Mouse (Mus musculus): ENCODE measurements at regions not wholly inside any gene's neighbourhood (a gene's known extent, or its start where the extent isn't known, plus 50 kb on each side); places are given as distances from the start of the nearest gene placed in this dataset.
"Not testable (repeated sequence)": the region's sequence is repeated elsewhere in the genome, so short reads cannot be mapped to it uniquely, and the experiment has no call there.

DNA sequence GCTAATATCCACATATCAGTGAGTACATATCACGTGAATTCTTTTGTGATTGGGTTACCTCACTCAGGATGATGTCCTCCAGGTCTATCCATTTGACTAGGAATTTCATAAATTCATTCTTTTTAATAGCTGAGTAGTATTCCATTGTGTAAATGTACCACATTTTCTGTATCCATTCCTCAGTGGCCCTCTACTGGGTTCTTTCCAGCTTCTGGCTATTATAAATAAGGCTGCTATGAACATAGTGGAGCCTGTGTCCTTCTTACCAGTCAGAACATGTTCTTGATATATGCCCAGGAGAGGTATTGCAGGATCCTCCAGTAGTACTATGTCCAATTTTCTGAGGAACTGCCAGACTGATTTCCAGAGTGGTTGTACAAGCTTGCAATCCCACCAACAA, 884.0 kb upstream of the Lrrc4c start:
- H3K4me1 ChIP-seq; H3K36me3 ChIP-seq; H3K27me3 ChIP-seq (ENCODE audit: low read depth, poor library complexity, severe bottlenecking); H3K27ac ChIP-seq; H3K4me3 ChIP-seq; DNase-seq (ENCODE audit: low spot score); H3K9me3 ChIP-seq (replicated peaks): not testable (repeated sequence)
- 70% methylated on average over 1 of the region's 1 CpGs for whole genome bisulfite sequencing

DNA sequence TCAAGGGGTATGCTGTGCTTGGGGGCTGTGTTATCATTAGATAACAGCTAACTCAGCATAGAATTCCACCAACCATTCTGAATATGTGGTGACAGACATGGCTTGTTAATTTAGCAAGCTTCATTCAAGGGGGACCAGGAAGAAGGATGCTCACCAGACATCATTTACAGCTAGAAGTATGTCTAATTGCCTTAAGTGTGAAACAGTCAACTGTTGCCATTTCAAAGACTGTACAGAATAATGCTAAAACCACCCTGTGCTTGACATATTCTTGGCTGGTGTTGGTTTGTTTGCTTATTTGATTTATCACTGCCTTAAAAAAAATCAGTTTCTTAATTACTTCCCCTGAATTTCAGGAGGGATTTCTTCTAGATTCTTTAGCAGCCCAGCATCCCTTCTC, 877.0 kb upstream of the Lrrc4c start:
- Histone ChIP-seq H3K27me3 (ENCODE audit: low read depth, poor library complexity, severe bottlenecking) (no peaks in the 10 kb centered on the region), H3K4me1 (no peaks in the 10 kb centered on the region), H3K9me3 (replicated peaks) (no peaks in the 10 kb centered on the region), H3K36me3 (no peaks in the 10 kb centered on the region), H3K27ac (no peak overlapping the region), H3K4me3 (no peak overlapping the region)
- DNase-seq (ENCODE audit: low spot score): no peak

DNA sequence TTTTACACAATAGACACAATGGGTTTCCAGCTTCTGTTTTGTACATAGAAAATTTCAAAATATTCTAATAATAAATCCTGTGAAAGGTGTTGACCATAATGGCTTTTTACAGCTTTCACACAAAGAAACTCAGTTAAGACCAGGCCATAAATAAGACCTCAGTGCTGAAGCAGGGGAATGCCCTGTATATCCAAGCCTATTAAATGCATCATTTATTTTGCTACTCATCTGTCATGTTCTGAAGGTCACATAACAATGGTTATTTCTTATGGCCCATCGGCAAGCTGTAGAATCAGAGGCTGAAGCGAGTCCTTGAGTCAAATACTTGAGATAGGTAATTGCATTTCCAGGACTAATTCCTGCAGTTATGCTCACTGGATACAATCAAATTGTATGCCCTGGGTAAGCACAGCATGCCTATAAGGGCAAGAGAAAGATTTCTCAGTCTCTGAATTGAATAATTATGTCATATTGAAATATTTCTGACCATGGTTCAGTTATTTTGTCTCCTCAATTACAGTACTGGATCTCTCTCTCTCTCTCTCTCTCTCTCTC, 874.6 kb upstream of the Lrrc4c start:
- no peaks in the 10 kb centered on the region for H3K36me3 ChIP-seq
- DNase-seq (ENCODE audit: low spot score): no peak

DNA sequence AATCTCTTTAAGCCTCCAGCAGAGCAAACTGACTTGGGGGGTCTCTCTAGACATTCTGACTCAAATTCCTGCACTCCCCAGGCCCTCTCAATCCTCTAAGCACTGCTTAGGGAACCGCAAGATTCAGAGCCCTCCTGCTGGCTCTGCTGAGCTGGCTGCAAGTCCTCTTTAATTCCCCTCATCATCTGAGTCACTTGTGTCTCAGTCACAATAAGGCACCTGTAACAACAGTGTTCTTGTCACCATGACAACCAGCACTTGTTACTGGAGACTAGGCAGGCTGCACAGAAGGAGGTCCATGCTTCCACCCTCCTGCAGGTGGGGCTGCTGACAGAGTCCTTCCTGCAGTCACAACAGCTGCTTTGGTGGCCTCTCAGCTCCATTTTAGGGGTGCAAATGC, 869.1 kb upstream of the Lrrc4c start:
- Histone ChIP-seq H3K4me1 (peaks cover 5% of the 10 kb centered on the region; the same call in 1 of the 2 replicates), H3K4me3 (no peak overlapping the region), H3K9me3 (replicated peaks) (no peaks in the 10 kb centered on the region), H3K36me3 (no peaks in the 10 kb centered on the region), H3K27ac (no peak overlapping the region), H3K27me3 (ENCODE audit: low read depth, poor library complexity, severe bottlenecking) (no peaks in the 10 kb centered on the region)
- peak; percentile 30 for DNase-seq (ENCODE audit: low spot score)
- 4% methylated on average over 1 of the region's 1 CpGs for WGBS

More for the DNA sequence above, 874.6 kb upstream of the Lrrc4c start:
- H3K27ac ChIP-seq: no peak overlapping the region
- no peaks in the 10 kb centered on the region for H3K9me3 ChIP-seq (replicated peaks)
- 88% methylated on average over 2 of the region's 2 CpGs for WGBS
- H3K4me1 ChIP-seq: no peaks in the 10 kb centered on the region
- no peaks in the 10 kb centered on the region for H3K27me3 ChIP-seq (ENCODE audit: low read depth, poor library complexity, severe bottlenecking)
- H3K4me3 ChIP-seq: no peak overlapping the region

DNA sequence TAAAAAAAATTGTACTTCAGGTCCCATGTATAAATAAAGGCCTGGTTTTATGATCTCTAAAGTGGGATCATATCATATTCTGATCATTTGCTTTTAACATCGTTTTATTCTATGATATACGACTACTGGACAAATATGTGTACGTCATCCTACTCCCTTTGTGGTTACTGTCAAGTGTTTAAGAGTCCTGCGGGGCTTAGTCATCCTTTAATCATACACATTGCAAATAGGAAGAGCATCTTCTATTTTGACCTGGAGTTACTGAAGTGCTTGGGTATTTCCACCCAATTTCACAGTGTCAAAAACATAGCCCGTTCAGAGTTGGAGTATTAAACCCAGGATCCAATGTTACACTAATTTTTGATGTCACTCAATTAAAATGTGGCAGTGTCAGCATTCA, 838.1 kb upstream of the Lrrc4c start:
- Histone ChIP-seq H3K27me3 (ENCODE audit: low read depth, poor library complexity, severe bottlenecking) (no peaks in the 10 kb centered on the region), H3K36me3 (no peaks in the 10 kb centered on the region), H3K27ac (no peak overlapping the region), H3K4me1 (no peaks in the 10 kb centered on the region), H3K4me3 (no peak overlapping the region), H3K9me3 (replicated peaks) (no peaks in the 10 kb centered on the region)
- 91% methylated on average over 5 of the region's 5 CpGs for WGBS
- DNase-seq (ENCODE audit: low spot score): no peak

DNA sequence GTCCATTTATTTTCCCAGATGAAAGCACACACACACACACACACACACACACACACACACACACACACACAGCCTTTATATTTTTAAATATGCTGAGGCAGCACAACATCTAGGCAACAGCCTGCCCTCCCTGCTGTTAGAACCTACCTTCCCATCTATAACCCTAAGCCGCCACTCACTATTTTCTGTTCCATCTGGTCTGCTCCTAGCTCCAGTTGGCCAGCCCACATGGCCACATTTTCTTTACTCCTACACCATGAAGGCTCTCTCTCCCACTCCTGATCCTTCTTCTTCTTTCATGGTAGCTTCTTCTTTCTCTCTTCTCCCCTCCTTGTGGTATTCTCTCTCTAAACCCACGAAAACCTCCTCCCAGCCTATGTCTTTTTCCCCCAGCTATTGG, 834.6 kb upstream of the Lrrc4c start:
- WGBS: 88% methylated on average over 2 of the region's 2 CpGs
- no peak for DNase-seq (ENCODE audit: low spot score)
- Histone ChIP-seq H3K4me1 (no peaks in the 10 kb centered on the region), H3K36me3 (no peaks in the 10 kb centered on the region), H3K4me3 (no peak overlapping the region), H3K27me3 (ENCODE audit: low read depth, poor library complexity, severe bottlenecking) (no peaks in the 10 kb centered on the region), H3K9me3 (replicated peaks) (no peaks in the 10 kb centered on the region), H3K27ac (no peak overlapping the region)

DNA sequence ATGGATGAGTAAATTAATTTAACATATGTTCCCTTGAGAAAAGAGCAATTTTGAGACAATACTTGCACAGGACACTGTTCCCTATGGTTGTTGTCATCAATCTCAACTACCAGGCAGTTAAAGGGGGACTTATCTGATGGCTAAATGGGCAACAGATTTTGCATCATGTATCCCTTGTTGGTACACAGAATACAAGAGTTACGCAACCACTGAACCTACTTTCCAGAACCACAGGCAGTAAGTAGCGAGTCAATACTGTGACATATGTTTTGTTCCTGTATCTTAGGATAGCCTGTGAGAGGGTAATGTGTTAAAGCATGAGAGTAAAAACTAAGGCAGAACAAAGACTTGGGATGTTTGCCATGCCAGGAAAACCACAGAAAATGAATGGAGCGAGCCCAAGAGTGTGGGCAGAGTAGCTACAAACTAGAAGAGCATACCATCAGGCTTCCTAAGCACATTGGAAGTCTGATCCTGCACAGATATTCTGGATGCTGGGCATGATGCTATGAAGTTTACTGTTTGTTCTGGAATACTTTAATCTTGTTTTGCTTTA, 830.3 kb upstream of the Lrrc4c start:
- DNase-seq (ENCODE audit: low spot score): no peak
- Histone ChIP-seq H3K4me3 (no peak overlapping the region), H3K27me3 (ENCODE audit: low read depth, poor library complexity, severe bottlenecking) (no peaks in the 10 kb centered on the region), H3K36me3 (no peaks in the 10 kb centered on the region), H3K4me1 (no peaks in the 10 kb centered on the region), H3K9me3 (replicated peaks) (no peaks in the 10 kb centered on the region), H3K27ac (no peak overlapping the region)
- 93% methylated on average over 3 of the region's 3 CpGs for WGBS

DNA sequence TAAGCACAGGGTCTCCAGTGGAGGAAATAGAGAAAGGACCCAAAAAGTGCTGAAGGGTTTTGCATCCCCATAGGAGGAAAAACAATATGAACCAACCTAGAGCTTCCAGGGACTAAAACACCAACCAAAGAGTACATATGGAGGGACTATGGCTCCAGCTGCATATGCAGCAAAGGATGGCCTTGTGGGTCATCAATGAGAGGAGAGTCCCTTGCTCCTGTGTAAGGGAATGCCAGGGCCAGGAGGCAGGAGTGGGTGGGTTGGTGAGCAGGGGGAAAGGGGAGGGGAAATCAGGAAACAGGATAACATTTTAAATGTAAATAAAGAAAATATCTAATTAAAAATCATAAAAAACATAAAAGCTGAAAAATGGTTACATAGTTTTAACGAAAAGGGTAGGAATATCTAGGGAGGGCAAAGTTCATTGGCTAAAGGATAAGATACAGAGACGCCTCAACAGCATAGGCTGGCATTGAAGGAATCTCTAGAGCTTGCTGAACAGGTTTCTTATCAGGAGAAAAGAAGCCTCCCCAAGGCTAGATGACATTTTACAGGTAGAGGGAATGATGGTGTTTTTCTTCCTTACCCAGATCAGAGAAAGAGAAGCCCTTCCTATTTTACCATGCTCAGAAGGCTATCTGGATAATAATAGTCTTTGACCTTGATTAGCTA, 823.8 kb upstream of the Lrrc4c start:
- WGBS: 86% methylated on average over 2 of the region's 2 CpGs

DNA sequence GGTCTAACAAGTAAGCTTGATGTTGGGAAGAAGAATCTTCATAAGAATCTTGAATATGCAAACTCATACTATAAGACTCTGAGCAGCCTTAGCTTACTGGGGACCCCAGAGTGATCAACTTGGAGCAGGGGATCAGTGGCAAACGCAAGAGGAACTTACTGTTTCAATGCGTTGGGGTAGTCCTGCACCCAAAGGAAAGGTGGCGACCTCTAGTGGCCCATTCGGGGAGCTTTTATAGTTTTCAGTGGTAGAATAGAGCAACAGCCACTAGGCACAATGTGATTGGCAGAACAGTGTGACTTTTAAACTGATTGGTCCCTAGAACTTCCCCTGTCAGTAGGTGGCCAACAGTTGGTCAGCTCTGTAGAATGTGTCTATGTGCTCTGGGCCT, 823.3 kb upstream of the Lrrc4c start:
- Histone ChIP-seq H3K27ac (no peak overlapping the region), H3K27me3 (ENCODE audit: low read depth, poor library complexity, severe bottlenecking) (no peaks in the 10 kb centered on the region), H3K4me1 (no peaks in the 10 kb centered on the region), H3K9me3 (replicated peaks) (no peaks in the 10 kb centered on the region), H3K36me3 (no peaks in the 10 kb centered on the region), H3K4me3 (no peak overlapping the region)
- DNase-seq (ENCODE audit: low spot score): peak; percentile 33
- WGBS: 44% methylated on average over 4 of the region's 4 CpGs

More for the DNA sequence above, 823.8 kb upstream of the Lrrc4c start:
- Histone ChIP-seq H3K27me3 (ENCODE audit: low read depth, poor library complexity, severe bottlenecking) (no peaks in the 10 kb centered on the region), H3K27ac (no peak overlapping the region), H3K9me3 (replicated peaks) (no peaks in the 10 kb centered on the region), H3K4me1 (no peaks in the 10 kb centered on the region), H3K36me3 (no peaks in the 10 kb centered on the region), H3K4me3 (no peak overlapping the region)
- DNase-seq (ENCODE audit: low spot score): no peak

DNA sequence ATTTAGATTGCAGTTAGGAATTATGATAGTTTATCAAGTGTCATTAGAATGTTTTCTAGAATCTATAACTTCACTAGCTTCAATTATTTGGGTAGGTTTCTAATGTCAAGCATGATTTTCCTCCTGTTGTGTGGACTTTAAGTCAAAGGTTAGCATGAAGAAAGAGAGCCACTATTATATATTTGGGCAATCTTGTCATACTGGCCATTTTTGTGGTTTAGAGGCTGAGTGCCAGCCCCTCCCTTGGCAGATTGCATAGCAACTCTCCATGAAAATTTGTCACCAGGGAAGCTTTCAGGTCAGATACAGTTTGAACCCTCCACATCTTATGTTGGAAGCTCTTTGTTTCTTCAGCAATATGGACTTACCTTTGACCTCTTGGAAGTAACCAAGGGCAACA, 806.7 kb upstream of the Lrrc4c start:
- DNase-seq (ENCODE audit: low spot score): no peak
- H3K36me3 ChIP-seq: no peaks in the 10 kb centered on the region
- no peaks in the 10 kb centered on the region for H3K9me3 ChIP-seq (replicated peaks)
- no peak overlapping the region for H3K27ac ChIP-seq
- H3K27me3 ChIP-seq (ENCODE audit: low read depth, poor library complexity, severe bottlenecking): no peaks in the 10 kb centered on the region
- H3K4me1 ChIP-seq: no peaks in the 10 kb centered on the region
- H3K4me3 ChIP-seq: no peak overlapping the region

DNA sequence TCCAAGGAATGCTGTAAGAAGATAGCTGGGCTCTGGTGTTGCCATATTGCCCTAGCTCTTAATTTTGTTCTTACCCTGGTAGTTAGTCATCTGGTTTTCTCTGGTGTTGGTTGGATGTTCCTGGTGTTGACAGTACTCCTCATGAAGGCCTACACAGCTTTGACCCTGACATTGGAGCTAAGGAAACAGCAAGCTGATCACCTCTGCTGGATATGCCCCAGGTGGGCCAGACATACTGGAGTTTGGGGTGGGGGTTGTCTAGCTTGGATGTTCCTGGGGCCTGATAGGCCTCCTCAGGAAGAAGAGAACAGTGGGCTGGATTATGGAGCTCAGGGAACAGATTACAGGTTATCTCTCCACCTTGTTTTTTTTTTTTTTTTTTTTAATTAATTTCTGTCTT, 796.3 kb upstream of the Lrrc4c start:
- Histone ChIP-seq H3K27me3 (ENCODE audit: low read depth, poor library complexity, severe bottlenecking) (no peaks in the 10 kb centered on the region), H3K36me3 (no peaks in the 10 kb centered on the region), H3K4me3 (no peak overlapping the region), H3K9me3 (replicated peaks) (no peaks in the 10 kb centered on the region), H3K27ac (no peak overlapping the region), H3K4me1 (no peaks in the 10 kb centered on the region)
- no peak for DNase-seq (ENCODE audit: low spot score)

DNA sequence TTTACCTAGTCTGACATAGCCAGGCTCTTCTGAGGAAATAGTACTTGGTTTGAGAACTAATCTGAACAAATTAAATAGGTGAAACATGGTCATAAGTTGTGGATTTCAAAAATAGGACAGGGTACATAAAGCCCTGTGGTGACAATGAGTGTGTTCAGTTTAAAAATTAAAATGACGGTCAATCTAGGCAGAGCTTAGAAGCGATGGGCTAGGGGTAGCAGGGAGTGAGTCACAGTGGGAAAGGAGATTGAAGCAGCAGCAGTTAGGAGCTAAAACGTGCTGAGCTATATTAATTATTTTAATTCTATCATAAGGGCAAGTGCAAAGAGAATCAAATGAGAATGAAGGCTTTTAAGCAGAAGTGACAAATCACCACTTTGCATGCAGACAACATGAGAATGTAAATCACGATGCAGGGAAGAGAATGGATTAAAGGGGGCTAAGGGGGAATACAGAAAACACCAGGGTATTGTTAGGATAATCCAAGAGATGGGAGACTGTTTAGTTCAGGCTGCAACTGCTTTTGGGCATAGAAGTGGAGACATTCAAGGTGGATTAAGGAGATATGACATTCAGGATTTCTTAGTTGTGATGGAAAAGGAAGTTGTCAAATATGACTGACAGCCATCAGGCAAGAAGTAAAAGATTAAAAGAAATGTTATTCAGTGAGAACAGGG, 793.2 kb upstream of the Lrrc4c start:
- H3K27me3 ChIP-seq (ENCODE audit: low read depth, poor library complexity, severe bottlenecking): no peaks in the 10 kb centered on the region
- WGBS: 71% methylated on average over 4 of the region's 4 CpGs
- DNase-seq (ENCODE audit: low spot score): no peak
- no peak overlapping the region for H3K4me3 ChIP-seq
- H3K9me3 ChIP-seq (replicated peaks): no peaks in the 10 kb centered on the region
- H3K4me1 ChIP-seq: no peaks in the 10 kb centered on the region
- no peak overlapping the region for H3K27ac ChIP-seq
- H3K36me3 ChIP-seq: no peaks in the 10 kb centered on the region

DNA sequence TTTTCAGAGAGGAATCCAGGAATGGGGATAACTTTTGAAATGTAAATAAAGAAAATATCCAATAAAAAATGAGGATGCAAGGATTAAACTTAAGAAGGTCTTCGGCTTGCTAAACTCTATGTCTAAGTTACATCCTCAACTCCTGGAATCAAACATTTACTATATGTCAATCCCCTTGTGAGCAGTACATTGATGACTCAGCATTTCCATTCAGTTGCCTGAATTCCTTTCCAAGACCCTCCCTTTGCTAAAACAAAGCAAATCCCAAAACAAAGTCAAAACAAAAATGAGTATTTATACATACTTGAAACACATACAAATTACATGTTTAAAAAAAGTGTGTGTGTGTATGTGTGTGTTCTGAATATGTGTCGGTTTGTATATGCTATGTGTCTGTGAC, 753.9 kb upstream of the Lrrc4c start:
- H3K27ac ChIP-seq: no peak overlapping the region
- 91% methylated on average over 2 of the region's 2 CpGs for WGBS
- H3K4me3 ChIP-seq: no peak overlapping the region
- H3K9me3 ChIP-seq (replicated peaks): no peaks in the 10 kb centered on the region
- no peak for DNase-seq (ENCODE audit: low spot score)
- H3K4me1 ChIP-seq: no peaks in the 10 kb centered on the region
- H3K27me3 ChIP-seq (ENCODE audit: low read depth, poor library complexity, severe bottlenecking): no peaks in the 10 kb centered on the region
- H3K36me3 ChIP-seq: no peaks in the 10 kb centered on the region
